Mouse (Mus musculus): ENCODE measurements around the gene Trpv2. TPM values are rescaled to one million over a fixed set of nuclear protein-coding genes. Genes with fewer than 3 reads are reported as not detected.

Gene Trpv2
- total RNA-seq, 2 experiments from 2014 or later = 7.0 to 18.9 TPM

DNA sequence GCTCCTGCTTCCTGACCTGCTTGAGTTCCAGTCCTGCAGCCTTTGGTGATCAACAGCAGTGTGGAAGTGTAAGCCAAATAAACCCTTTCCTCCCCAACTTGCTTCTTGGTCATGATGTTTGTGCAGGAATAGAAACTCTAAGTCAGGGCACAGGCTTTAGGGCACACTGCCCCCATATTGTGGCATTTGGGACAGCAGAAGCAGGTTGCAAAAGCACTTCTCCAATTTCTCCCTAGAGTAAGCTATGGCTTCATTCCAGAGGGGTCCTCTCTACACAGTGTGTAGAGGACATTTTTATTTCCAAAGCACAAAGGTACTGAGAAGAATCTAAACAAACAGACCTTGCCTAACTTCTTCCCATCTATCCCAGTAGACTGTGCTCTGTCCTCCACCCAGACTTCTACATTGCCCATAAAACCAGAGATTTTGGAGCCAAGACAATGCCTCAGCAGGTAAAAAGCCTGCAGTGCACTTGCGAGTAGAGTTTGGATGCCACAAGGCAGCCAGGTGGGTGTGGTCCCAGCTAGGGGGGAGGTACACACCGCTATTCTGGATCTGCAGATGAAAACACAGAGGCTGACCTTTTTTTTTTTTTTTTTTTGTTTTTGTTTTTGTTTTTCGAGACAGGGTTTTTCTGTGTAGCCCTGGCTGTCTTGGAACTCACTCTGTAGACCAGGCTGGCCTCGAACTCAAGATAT is 47.4 kb downstream of the Trpv2 start:
- no peak for ATAC-seq (replicated peaks; ENCODE audit: low FRiP score, poor library complexity, severe bottlenecking)

DNA sequence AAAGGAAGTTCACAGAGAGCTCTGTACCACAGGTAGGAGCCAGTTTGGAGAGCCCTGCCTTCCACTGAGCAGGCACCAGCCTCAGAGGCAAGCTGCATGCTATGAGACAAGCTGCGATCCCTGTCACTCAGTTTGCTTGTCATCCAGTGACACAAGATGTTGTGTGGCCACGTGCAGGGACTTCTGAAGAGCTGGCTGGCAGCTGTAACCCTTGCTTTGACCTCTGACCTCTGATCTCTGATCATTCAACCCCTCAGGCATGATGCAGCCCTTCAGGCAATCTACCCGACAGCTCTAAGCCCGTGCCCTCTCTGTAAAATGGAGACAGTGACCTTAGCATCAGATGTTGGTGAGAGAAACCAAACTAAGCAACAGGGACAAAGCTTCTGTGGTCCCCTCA is 48.6 kb downstream of the Trpv2 start:
- ATAC-seq (replicated peaks; ENCODE audit: low FRiP score, poor library complexity, severe bottlenecking) = no peak

DNA sequence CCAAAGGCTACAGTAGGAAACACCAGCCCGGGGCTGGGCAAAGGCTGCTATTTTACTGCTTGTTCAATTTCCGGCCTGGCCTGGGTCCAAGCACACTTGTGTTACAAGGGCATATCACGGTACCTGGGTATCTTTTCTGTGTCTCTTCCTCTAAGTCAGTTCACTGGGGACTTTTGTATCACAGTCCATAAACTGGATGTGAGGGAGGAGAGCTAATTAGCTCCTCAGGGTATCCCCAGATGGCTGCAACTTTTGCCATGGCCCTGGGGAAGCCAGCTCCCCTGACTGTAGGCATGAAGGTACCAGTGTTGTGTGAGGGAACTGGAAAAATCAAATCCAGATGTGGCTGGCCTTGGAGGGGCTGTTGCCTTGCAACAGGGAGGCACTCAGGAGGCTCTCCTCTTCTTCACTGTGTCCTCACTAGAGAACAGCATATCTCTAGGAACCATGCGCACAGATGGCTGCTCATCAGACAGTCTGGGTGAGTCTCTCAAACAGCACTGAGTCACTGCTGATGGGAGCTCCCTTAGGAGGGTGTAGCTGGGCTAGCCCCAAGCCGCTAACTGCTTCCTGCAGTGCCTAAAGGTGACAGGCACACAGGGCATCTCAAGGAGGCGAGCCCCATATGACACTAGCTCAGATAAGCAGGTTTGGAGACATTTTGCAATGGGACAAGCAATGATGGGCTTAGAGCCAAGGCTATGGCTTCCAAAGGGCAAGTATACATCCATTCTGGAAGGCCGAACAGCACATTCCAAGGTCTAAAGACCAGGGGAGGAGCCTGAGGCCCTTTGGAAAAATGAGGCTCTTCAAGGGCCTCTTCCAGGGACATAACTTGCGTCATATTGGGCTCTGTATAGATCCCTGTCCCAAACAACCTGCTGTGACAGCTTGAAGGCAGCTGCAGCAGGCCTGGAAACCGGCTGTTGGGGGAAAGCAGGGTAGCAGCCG is 50.3 kb downstream of the Trpv2 start:
- no peak for ATAC-seq (replicated peaks; ENCODE audit: low FRiP score, poor library complexity, severe bottlenecking)

DNA sequence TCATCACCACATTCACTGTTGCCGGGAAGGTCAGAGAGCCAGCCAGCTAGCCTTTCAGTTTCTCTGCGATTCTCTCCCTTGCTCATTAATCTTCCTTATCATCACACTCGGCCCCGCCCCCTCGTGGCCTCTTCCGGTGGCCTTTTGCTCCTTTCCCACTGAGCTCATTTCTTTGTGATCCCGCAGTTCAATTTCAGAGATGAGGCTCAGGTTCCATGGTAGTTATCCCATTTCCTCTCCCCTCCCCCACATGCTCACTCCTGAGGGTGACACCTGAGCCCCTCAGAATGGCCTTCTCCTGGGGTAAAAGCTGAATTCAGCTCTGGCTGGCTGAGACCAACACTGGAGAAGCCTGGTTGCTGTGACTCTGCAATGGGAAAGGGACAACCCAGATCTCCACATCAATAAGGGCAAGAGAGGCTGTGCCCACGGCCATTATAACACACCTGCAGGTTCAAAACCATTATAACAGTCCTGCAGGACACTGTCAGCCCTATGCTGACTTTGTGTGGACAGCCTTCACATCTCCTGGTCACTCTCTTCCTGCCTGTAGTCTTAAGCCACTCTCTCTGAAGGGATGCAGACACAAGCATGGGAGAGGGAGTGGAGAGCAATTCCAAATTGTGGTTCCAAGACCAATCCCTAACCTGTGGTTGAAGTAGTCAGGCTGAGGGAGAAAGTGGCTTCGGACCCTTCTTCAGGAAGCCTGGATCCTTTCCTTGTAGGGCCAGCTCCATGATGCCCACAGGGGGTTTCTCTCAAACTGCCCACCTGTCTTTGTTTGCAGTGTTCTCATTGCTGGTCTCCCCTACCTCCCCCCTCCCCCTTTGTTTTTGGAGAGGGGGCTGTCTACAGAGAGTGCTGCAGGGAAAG is 55.3 kb downstream of the Trpv2 start:
- ATAC-seq (replicated peaks; ENCODE audit: low FRiP score, poor library complexity, severe bottlenecking) = no peak

DNA sequence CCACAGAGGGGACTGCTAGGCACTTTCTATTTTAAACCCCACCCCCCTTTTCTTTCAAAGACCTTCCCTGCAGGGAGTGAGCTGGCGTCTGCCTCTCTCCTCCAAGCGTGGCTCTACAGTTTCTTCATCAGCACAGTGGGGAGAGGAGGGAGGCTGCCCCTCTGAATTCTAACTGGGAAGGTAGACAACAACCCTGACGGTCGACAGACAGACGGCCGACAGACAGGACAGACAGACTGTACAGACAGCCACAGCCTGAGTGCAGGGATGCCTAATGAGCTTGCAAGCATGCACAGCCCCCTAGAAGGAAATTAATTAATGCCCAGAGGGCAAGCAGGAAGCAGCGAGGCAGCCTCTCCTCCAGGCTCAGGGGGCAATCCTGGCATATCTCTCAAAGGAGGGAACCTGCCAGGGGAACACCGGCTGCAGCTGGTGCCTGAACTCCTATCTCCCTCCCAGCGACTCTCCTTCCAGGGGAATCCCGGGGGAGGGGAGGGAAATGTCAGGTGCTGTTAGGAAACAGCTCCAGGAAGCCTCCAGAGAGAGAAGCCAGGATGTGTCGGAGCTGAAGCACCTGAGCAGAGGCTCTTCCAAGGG is 56.0 kb downstream of the Trpv2 start:
- ATAC-seq (replicated peaks; ENCODE audit: low FRiP score, poor library complexity, severe bottlenecking) = no peak

DNA sequence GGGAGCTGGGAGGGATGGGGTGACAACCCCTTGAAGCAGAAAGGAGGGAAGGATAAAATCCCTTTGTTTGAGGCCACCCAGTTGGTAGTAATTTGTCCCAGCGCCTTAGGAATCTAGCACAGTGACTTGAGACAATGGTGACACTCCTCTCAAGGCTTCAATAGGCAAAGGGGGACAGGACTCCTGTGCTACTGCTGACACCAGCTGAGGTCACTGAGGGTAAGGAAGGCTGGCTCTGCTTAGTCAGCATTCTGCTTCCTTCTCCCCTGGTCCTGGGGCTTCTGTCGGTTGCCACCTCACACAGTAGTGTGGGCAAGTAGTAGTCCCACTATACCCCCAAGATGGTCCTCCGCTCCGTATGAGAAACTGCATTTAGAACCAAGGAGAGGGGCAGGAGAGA is 56.9 kb downstream of the Trpv2 start:
- ATAC-seq (replicated peaks; ENCODE audit: low FRiP score, poor library complexity, severe bottlenecking) = no peak

DNA sequence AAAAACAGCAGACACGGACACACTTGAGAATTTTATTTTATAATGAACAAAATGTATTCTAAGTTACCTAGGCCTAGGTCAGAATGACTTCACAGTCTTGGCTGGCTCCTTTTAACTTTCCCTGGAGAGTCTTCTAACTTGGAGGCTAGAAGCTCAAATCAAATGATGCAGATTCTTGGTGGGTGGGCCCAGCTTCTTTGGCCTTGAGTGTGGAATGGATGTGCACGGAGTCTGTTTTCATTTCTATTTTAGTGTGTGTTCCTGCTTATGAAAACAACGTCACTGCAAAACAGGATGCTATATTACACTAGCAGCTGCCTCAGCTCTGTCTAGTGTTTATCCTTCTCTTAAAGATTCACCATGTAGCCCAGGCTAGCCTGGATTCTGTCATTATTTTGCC is 61.1 kb downstream of the Trpv2 start:
- ATAC-seq (replicated peaks; ENCODE audit: low FRiP score, poor library complexity, severe bottlenecking) = no peak

DNA sequence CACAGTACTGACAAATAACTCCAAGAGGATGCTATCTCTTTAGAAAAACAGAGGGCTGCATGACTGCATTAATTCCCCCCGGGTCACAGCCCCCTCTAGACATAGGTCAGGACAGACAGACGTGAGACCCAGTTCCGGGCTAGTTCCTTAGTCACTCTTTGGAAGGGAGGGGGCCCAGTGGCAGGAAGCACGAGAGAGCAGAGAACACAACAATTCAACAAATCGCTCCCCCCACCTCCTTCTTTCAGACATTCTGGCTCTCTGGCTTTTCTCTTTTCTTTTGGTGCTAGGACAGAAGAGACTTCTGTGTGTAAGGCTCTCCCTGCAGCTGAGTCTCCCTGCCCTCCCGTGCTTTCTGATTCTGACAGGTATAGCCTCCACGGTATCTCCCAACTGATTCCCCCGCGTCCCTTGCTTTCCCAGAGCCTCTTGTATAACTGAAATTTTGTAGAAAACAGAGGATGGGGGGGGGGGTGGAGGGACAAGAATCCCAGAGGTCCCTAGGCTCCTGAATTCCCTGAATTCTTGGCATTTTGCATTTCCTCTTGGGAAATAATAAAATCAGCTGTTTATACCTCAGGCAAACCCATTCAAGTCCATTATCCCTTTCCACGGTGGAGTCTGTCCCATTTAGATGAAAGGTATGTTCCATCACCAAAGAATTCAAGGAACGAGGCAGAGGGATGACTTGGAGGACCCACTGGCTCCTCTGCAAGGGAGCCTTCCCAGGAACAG is 62.0 kb downstream of the Trpv2 start:
- no peak for ATAC-seq (replicated peaks; ENCODE audit: low FRiP score, poor library complexity, severe bottlenecking)

DNA sequence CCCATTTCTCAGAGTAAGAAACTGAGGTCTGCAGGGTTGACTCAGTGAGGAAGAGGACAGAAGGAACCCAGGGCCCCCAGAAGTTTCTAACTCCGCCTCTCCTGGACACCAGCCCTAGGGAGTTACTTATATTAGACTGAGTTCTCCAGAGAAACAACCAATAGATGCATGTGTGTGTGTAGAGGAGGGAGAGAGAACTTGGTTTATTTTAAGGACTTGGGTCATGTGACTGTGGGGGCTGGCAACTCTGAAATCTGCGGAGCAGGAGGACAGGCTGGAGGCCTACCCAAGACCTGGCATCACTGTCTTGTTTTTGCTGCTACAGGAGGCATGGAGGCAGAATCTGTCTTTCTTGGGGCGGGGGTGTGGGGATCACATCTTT is 62.5 kb downstream of the Trpv2 start:
- no peak for ATAC-seq (replicated peaks; ENCODE audit: low FRiP score, poor library complexity, severe bottlenecking)

DNA sequence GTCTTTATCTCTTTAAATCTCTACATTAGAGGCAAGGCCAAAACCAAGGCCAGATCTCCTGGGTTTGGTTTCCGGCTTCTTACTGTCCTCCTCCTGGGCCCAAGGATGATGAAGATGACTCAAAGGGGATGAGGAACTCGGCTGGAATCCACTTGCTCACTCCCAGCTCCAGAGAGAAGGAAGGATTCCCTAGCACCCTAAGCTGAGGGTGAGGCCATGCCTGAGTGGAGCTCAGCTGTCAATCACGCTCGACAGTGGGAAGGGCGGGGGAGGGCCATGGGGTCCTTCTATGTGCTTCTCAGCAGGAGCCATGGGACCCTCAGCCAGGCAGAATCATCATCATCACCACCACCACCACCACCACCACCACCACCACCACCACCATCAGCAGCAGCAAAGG is 63.1 kb downstream of the Trpv2 start:
- ATAC-seq (replicated peaks; ENCODE audit: low FRiP score, poor library complexity, severe bottlenecking) = no peak

DNA sequence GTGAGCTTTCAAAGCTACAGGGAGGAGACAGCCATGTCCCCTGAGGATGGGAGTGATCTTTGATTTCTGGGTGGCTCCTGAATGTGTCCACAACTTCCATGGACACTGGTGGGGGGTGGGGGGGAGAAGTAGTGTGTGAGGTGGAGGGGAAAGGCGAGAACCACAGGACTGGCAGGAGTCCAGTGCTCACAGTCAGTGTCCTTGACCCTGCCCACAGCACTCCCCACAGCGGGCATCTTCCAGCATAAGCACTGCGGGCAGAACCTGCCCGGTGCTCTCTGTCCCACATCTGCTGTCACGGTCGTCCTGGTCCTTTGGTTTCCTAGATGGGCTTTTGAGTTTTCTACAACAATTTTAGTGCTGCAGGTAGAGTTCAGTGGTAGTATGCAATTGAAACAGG is 63.5 kb downstream of the Trpv2 start:
- ATAC-seq (replicated peaks; ENCODE audit: low FRiP score, poor library complexity, severe bottlenecking) = no peak

DNA sequence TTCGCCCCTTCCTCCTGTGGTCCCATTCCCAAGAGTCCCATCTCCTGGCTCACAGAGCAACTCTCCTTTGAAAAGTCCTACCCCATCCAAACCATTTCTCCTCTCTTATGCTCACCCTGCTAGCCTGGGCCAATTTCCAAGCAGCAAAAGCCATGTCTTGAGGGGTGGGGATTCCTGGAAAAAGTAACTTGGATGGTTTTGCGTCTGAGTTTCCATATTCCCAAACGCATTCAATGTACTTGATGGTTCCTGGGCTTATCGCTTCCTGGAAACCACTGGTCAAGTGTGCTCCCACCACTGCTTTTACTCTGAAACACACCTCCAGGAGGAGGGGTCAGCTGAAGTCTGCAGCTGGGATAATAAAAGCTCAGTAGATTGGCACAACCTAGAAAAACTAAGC is 64.1 kb downstream of the Trpv2 start:
- no peak for ATAC-seq (replicated peaks; ENCODE audit: low FRiP score, poor library complexity, severe bottlenecking)

DNA sequence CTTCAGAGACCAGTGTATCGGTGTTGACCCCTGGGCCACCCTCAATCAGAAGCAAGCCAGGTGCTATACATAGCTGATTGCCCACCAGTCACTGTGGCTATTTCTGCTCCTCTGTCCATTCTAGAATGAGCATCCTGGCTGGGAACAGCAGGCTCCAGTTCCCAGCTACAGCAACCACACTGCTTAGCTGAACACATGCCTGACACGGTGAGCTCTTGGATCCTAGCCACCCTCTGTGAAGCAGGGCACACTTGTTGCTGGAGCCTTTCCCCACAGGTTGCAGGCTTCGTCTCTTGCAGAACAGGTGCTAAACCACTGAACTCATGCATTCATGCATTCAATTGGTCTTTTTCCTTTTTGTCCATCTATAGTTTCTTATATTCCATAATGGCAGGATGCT is 66.1 kb downstream of the Trpv2 start:
- ATAC-seq (replicated peaks; ENCODE audit: low FRiP score, poor library complexity, severe bottlenecking) = no peak

DNA sequence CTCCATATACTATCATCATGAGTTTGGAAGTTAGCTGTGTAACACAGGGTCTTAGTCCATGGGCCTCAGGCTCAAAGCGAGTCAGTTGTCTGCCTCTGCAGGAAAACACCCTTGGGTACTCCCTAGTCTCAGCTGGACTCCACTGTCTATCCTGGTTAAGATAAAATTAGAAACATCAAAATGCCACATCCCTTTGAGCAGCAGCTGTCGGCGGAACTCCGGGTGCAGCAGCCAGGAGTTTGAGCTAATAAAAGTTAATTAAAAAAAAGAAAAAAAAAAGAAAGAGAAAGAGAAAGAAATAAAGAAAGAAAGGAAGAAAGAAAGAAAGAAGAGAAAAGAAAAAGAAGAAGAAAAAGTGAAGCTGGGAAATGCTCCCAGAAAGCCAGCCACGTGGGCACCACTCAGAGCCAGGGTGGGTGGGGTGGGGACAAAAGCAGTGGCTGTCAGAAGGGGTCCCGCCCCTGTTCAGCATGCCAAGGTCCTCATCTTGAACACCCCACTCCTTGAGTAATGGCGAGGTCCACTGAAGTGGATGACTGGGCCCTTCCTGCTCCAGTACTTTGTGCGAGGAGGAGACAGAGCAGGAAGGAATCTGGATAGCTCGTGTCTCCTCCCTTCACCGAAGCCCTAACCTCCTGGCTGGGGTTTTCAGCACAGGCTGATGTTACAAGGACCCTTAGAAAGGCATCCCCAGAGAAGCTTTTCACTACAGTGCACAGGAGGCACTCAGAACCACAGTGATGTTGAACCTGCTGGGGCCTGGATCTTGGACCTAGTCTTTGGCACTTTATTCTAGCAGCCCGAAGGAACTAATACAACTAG is 67.9 kb downstream of the Trpv2 start:
- no peak for ATAC-seq (replicated peaks; ENCODE audit: low FRiP score, poor library complexity, severe bottlenecking)

DNA sequence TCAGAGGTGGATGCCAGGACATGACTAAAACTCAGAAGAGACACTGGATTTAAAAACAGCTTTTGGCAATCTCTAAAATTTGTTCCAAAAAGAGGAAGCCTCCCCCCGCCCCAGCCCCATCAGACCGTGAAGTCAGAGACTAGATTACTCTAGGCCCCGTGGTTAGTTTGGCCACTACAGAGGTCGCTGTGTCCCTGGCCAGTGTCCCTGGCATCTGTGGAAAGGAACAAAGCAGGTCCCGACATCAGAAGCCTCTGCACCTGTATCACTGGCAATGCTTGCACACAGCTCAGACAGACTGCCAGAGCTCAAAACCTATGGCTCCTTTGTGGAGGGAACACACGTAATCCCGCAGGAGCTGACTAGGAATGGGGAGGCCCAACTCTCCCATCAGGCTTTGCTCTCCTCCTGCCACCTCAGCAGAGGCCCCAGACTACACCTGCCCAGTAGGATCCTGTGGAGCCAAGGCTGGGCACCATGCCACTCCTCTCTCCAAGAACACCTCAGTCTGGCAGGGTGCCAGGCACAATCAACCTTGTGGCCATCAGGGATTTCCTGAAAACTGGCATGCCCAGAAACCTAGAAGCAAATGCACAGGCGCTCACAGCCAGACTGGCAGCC is 68.8 kb downstream of the Trpv2 start:
- ATAC-seq (replicated peaks; ENCODE audit: low FRiP score, poor library complexity, severe bottlenecking) = no peak

DNA sequence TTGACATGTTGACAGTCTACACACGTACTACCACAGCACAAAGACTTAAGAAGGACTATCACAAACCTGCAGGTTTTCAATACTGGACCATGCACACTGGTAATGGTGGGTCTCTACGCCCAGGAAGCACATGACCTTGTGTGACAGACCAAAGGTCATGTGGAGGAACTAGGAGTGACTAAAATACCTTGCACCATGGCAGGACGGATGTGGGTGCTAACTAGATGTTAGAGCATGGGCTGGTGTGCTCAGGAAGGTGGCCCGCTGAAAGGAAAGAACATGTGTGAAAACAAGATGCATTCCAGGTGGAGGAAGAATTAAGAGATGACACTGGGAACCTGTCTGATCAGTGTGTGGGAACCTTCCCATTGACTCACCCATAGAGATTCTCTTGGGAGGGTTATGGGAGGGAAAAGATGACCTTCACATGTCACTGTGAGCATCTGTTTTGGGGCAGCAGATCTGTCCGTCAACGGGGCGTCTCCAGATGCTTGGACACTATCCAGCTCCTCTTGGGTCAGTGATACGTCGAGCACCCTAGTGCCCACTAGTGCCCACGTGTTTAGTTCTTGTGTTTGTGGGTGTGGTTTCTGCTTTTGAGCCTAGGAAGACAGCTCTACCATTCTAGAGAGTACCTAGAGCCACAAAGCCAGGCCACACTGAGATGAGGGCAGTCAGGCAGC is 69.5 kb downstream of the Trpv2 start:
- no peak for ATAC-seq (replicated peaks; ENCODE audit: low FRiP score, poor library complexity, severe bottlenecking)

DNA sequence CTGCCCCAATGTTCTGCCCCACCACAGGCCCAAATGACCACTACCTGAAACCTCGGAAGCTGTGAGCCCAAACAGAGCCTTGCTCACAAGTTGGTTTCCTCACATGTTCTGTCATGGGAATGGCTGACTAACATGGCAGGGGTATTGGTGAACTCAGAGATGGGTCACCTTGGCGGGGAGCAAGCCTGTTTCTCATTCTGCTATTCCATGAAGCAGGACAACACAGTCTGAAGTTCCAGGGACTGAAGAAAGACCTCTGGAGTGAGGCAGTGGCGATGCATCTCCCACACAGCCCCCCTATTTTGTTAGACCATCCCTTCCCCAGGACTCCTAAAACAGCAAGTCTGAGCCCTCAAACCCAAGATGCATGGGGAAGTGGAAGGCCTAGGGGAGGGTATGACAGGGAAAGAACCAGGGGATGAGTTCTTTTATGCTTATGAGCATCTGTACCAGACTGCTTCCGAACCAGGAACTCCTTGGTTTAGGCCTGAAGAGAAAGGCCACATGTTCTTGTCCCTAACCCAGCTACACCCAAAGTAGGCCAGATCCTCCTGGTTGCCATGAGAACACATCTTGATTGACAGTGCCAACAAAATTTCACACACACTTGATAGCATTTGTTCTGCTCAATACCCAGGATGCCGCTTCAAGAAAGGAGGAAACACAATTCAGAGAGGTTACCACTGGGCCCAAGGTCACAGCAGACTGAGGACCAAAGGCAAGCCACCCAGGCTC is 70.5 kb downstream of the Trpv2 start:
- ATAC-seq (replicated peaks; ENCODE audit: low FRiP score, poor library complexity, severe bottlenecking) = no peak
